Comparison of ENCODE assay signal across 23 mouse cellular contexts in the genomic region with DNA sequence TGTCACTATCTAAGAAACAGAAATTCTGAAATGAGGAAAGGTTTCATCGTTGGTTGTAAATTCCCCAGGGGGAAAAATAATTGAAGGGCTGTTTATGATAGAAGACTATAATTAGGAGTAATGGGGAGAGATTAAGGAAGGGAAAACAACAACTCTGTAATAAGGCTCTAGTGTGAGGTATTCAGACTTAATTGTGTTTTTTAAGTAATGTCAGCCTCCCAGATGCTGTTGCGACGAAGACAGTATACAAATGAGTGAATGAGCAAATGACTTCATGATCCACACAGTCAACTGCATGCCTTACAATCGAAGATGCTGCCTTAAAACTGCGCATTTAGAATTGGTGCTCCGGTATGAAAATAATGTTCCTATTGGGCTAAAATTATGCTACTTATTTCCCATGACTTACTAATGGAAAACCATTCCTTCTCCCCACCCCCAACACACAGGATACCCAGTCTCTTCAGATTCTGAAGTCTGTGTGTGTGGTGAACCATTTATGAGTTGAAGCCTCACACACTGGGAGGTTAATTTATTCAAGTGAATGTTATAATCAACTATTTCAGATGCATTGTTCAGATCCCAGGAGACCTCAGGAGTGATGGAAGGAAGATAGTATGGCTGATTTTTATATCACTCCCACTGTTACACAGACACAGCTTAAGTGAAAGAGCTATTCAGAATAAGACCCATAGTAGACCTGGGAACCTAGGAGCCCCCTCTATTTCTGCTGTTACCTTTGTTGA.
DNase-seq lines count a peak whose midpoint lies in the region; ATAC-seq lines count a peak whose summit lies in the region.
"Had no signal": no experiment of that assay in that cellular context is flagged by ENCODE, and none has a peak within 500 bp of the region (broad histone marks: within the 10 kb centered on the region; RNA-seq: fewer than 3 reads in every experiment).

No protein-coding gene starts in this region.

- peak; percentile 54; the same call in 1 of the 2 replicates for ATAC-seq in hindbrain, embryonic 11.5 days (ENCODE audit: low FRiP score)
- ATAC-seq in neural tube, embryonic 12.5 days (ENCODE audit: low FRiP score, low read depth) = peak; percentile 65; the same call in 1 of the 2 replicates
- ATAC-seq in neural tube, embryonic 15.5 days (ENCODE audit: low FRiP score) = no peak
- peak; percentile 83 for ATAC-seq in forebrain, embryonic 16.5 days
- peak; percentile 72; the same call in 1 of the 2 replicates for ATAC-seq in neural tube, embryonic 14.5 days (ENCODE audit: low read depth)
- ATAC-seq: intestine, postnatal 0 days had no signal

- H3K4me2 ChIP-seq in hindbrain, embryonic 11.5 days (replicated peaks; ENCODE audit: low read depth, low read length) = no peak overlapping the region
- no peak overlapping the region for H3K4me2 ChIP-seq in neural tube, embryonic 12.5 days (replicated peaks)
- H3K4me2 ChIP-seq in neural tube, embryonic 15.5 days = no peak overlapping the region
- no peak overlapping the region for H3K4me2 ChIP-seq in forebrain, embryonic 16.5 days (ENCODE audit: low read length)
- H3K4me2 ChIP-seq in neural tube, embryonic 14.5 days (ENCODE audit: low read depth, low read length) = no peak overlapping the region
- H3K4me2 ChIP-seq: heart, embryonic 15.5 days; limb, embryonic 12.5 days; liver, embryonic 15.5 days; lung, embryonic 14.5 days; midbrain, embryonic 12.5 days had no signal

- no peaks in the 10 kb centered on the region for H3K4me1 ChIP-seq in hindbrain, embryonic 11.5 days (replicated peaks; ENCODE audit: control insufficient read depth, insufficient read depth, low read length)
- no peaks in the 10 kb centered on the region for H3K4me1 ChIP-seq in hindbrain, embryonic 10.5 days (replicated peaks)
- H3K4me1 ChIP-seq in neural tube, embryonic 12.5 days = no peaks in the 10 kb centered on the region
- no peaks in the 10 kb centered on the region for H3K4me1 ChIP-seq in neural tube, embryonic 15.5 days
- H3K4me1 ChIP-seq in forebrain, embryonic 16.5 days (replicated peaks; ENCODE audit: control insufficient read depth, insufficient read depth, low read length) = no peaks in the 10 kb centered on the region
- H3K4me1 ChIP-seq in neural tube, embryonic 14.5 days (ENCODE audit: control insufficient read depth, insufficient read depth, low read length) = no peaks in the 10 kb centered on the region
- H3K4me1 ChIP-seq: heart, embryonic 15.5 days; limb, embryonic 12.5 days; liver, embryonic 15.5 days; midbrain, embryonic 12.5 days had no signal

- no peaks in the 10 kb centered on the region for H3K27me3 ChIP-seq in hindbrain, embryonic 11.5 days (ENCODE audit: control insufficient read depth, insufficient read depth, low read length)
- no peaks in the 10 kb centered on the region for H3K27me3 ChIP-seq in hindbrain, embryonic 10.5 days (ENCODE audit: insufficient read depth, poor library complexity, severe bottlenecking)
- no peaks in the 10 kb centered on the region for H3K27me3 ChIP-seq in neural tube, embryonic 12.5 days (replicated peaks)
- no peaks in the 10 kb centered on the region for H3K27me3 ChIP-seq in neural tube, embryonic 15.5 days (replicated peaks)
- H3K27me3 ChIP-seq in forebrain, embryonic 16.5 days (replicated peaks; ENCODE audit: control insufficient read depth, insufficient read depth, low read length) = no peaks in the 10 kb centered on the region
- no peaks in the 10 kb centered on the region for H3K27me3 ChIP-seq in neural tube, embryonic 14.5 days (ENCODE audit: control insufficient read depth, insufficient read depth, low read length)
- H3K27me3 ChIP-seq: heart, embryonic 15.5 days; limb, embryonic 12.5 days; liver, embryonic 15.5 days; midbrain, embryonic 12.5 days had no signal

- H3K9me3 ChIP-seq in hindbrain, embryonic 11.5 days (ENCODE audit: control insufficient read depth, low read length) = no peaks in the 10 kb centered on the region
- no peaks in the 10 kb centered on the region for H3K9me3 ChIP-seq in hindbrain, embryonic 10.5 days
- H3K9me3 ChIP-seq in neural tube, embryonic 12.5 days = no peaks in the 10 kb centered on the region
- no peaks in the 10 kb centered on the region for H3K9me3 ChIP-seq in neural tube, embryonic 15.5 days (replicated peaks)
- no peaks in the 10 kb centered on the region for H3K9me3 ChIP-seq in forebrain, embryonic 16.5 days (ENCODE audit: control insufficient read depth, low read length)
- H3K9me3 ChIP-seq in neural tube, embryonic 14.5 days (ENCODE audit: control insufficient read depth, low read length) = no peaks in the 10 kb centered on the region
- H3K9me3 ChIP-seq: heart, embryonic 15.5 days; limb, embryonic 12.5 days; liver, embryonic 15.5 days; midbrain, embryonic 12.5 days had no signal

- no peaks in the 10 kb centered on the region for H3K36me3 ChIP-seq in hindbrain, embryonic 11.5 days (ENCODE audit: control insufficient read depth, insufficient read depth, low read length)
- no peaks in the 10 kb centered on the region for H3K36me3 ChIP-seq in hindbrain, embryonic 10.5 days
- H3K36me3 ChIP-seq in neural tube, embryonic 12.5 days = no peaks in the 10 kb centered on the region
- H3K36me3 ChIP-seq in neural tube, embryonic 15.5 days = no peaks in the 10 kb centered on the region
- H3K36me3 ChIP-seq in forebrain, embryonic 16.5 days (ENCODE audit: control insufficient read depth, insufficient read depth) = no peaks in the 10 kb centered on the region
- no peaks in the 10 kb centered on the region for H3K36me3 ChIP-seq in neural tube, embryonic 14.5 days (ENCODE audit: control insufficient read depth, insufficient read depth, low read length)
- H3K36me3 ChIP-seq: heart, embryonic 15.5 days; limb, embryonic 12.5 days; liver, embryonic 15.5 days; midbrain, embryonic 12.5 days had no signal

- no peak overlapping the region for H3K27ac ChIP-seq in hindbrain, embryonic 11.5 days (ENCODE audit: low read depth, low read length)
- no peak overlapping the region for H3K27ac ChIP-seq in hindbrain, embryonic 10.5 days
- H3K27ac ChIP-seq in neural tube, embryonic 12.5 days = no peak overlapping the region
- no peak overlapping the region for H3K27ac ChIP-seq in neural tube, embryonic 15.5 days (replicated peaks)
- H3K27ac ChIP-seq in forebrain, embryonic 16.5 days (ENCODE audit: low read length) = no peak overlapping the region
- no peak overlapping the region for H3K27ac ChIP-seq in neural tube, embryonic 14.5 days (ENCODE audit: low read depth, low read length)
- H3K27ac ChIP-seq: heart, embryonic 15.5 days; layer of hippocampus, adult 2 months; left cerebral cortex, adult 2 months; limb, embryonic 12.5 days; liver, embryonic 15.5 days; midbrain, embryonic 12.5 days had no signal

- H3K9ac ChIP-seq in hindbrain, embryonic 11.5 days (ENCODE audit: low read depth, low read length) = no peak overlapping the region
- H3K9ac ChIP-seq in neural tube, embryonic 12.5 days = no peak overlapping the region
- H3K9ac ChIP-seq in neural tube, embryonic 15.5 days (replicated peaks) = no peak overlapping the region
- H3K9ac ChIP-seq in forebrain, embryonic 16.5 days (replicated peaks; ENCODE audit: low read depth, low read length) = no peak overlapping the region
- no peak overlapping the region for H3K9ac ChIP-seq in neural tube, embryonic 14.5 days (replicated peaks; ENCODE audit: low read depth, low read length)
- H3K9ac ChIP-seq: heart, embryonic 15.5 days; limb, embryonic 12.5 days; liver, embryonic 15.5 days; lung, embryonic 14.5 days; midbrain, embryonic 12.5 days had no signal

- DNase-seq in hindbrain, embryonic 11.5 days (ENCODE audit: low spot score) = no peak
- no peak for DNase-seq in hindbrain, embryonic 10.5 days (ENCODE audit: low spot score)
- no peak for DNase-seq in layer of hippocampus, adult 18-20 months (ENCODE audit: low spot score in 2 of 2)
- DNase-seq: adrenal gland, postnatal 25 days; B cell, adult 2 months; cerebellum, adult 2 months; cerebellum, postnatal 14 days; gastrocnemius, postnatal 10 days; kidney, postnatal 25 days; lung, embryonic 14.5 days; lung, postnatal 14 days; thymus, postnatal 4 days had no signal

- 87% methylated on average over 6 of the region's 6 CpGs for WGBS in hindbrain, embryonic 11.5 days
- WGBS in hindbrain, embryonic 10.5 days = 87% methylated on average over 6 of the region's 6 CpGs
- 76% methylated on average over 6 of the region's 6 CpGs for WGBS in neural tube, embryonic 12.5 days
- 56% methylated on average over 6 of the region's 6 CpGs for WGBS in neural tube, embryonic 15.5 days
- 45% methylated on average over 6 of the region's 6 CpGs for WGBS in forebrain, embryonic 16.5 days
- WGBS in neural tube, embryonic 14.5 days = 44% methylated on average over 6 of the region's 6 CpGs

- H3K4me3 ChIP-seq in hindbrain, embryonic 11.5 days (ENCODE audit: low read depth, low read length) = no peak overlapping the region
- H3K4me3 ChIP-seq in hindbrain, embryonic 10.5 days = no peak overlapping the region
- no peak overlapping the region for H3K4me3 ChIP-seq in neural tube, embryonic 12.5 days
- H3K4me3 ChIP-seq in neural tube, embryonic 15.5 days (replicated peaks) = no peak overlapping the region
- H3K4me3 ChIP-seq in forebrain, embryonic 16.5 days (replicated peaks; ENCODE audit: low read length) = no peak overlapping the region
- no peak overlapping the region for H3K4me3 ChIP-seq in neural tube, embryonic 14.5 days (ENCODE audit: low read depth, low read length)
- H3K4me3 ChIP-seq: heart, embryonic 15.5 days; layer of hippocampus, adult 2 months; left cerebral cortex, adult 2 months; limb, embryonic 12.5 days; liver, embryonic 15.5 days; midbrain, embryonic 12.5 days had no signal
